Mouse (Mus musculus) adrenal gland, adult 18-20 months (tissue): ENCODE results near the gene 9430097D07Rik. TPM values are rescaled to one million over a fixed set of nuclear protein-coding genes. Genes with fewer than 3 reads are reported as not detected.

Experiments used
- DNase-seq, 2 experiments: peaks; one replicate each; pipeline ENCODE4 v3.0.0; 2021 to 2022; ENCODE audit warnings: low spot score in 2 of 2
- total RNA-seq, 2 experiments: library from RNA; stranded (reverse); gene quantifications; 1 replicate in 1 of 2; 2 replicates in 1 of 2; pipeline ENCODE4 v1.2.3; 2021

Gene 9430097D07Rik
- total RNA-seq, 2 experiments from 2014 or later, result not detected

DNA sequence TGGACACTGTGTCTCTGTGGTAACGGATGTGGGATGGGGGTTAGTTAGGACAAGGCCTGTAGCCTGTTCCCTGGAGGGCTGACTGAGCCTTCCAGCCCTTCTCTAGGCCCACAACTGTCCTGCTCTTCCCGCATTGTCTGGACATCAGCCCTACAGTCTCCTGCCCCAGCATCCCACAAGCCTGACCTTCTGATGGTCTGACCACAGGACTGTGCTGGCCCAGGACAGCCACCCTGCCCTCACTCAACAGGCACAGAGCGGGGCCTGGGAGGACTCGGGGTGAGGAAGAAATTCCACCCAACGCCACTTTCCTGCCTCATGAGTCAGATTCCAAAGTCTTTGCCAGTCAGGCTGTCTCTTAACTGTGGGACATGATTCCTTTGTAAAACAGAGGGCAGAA lies 22.2 kb upstream of the 9430097D07Rik start:
- DNase-seq, result no peak

- DNase-seq, result no peak
These were observed 21.8 kb upstream of the 9430097D07Rik start for GRCm38 (mm10) chr2:32597248-32597647.

GRCm38 (mm10) chr2:32596725-32597124 lies 21.2 kb upstream of the 9430097D07Rik start:
- DNase-seq, result no peak

- DNase-seq, result no peak
These were observed 15.8 kb upstream of the 9430097D07Rik start for GRCm38 (mm10) chr2:32591249-32591648.

- DNase-seq, result no peak
These were observed 14.7 kb upstream of the 9430097D07Rik start for GRCm38 (mm10) chr2:32590224-32590623.

DNA sequence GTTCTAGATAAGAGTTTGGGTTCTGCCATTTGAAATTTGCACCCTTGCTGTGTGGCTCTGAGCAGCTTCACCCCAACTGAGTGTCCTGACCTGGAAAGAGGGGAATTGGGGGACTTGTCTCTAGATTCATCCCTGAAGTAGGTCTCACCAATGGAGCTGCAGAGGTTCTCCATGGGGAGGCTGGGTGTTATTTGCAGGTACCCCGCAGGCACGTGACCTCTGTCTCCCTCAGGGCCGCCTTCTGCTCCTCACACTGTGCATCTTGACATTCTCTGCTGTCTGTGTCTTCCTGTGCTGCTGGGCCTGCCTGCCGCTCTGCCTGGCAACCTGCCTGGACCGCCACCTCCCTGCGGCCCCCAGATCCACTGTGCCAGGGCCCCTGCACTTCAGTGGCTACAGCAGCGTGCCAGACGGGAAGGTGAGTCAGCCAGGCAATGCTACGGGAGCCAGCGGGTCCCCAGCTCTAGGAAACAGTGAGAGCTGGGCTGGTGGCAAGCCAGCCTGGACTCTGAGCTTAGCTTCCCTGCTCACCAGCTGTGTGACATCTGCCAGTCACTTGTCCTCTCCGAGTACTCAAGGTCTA lies 13.8 kb upstream of the 9430097D07Rik start:
- no peak for DNase-seq

GRCm38 (mm10) chr2:32587731-32588321 lies 12.3 kb upstream of the 9430097D07Rik start:
- DNase-seq, result no peak

DNA sequence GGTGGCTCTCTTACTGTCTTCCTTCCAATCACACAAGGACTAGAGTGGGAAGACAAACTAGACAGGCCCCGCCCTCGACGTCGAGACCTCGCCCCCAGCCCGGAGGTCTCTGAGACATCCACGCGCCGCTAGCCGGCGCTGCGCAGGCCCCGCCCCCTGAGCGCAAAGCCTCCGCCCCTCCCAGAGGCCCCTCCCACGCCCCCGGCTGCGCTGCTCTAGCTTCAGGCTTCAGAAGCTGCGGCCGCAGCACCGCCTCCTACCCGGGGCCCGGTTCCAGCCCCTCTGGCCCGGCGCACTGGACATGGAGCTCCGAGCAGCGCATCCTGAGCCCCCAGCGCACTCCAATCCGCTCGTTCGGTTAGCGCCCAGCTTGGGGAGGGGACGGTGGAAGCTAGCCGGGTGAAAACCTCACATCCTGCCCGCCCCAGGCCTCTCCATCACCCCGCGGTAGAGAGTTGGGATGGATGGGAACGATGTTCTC lies 11.4 kb upstream of the 9430097D07Rik start, which contains the start of gene St6galnac4:
Gene St6galnac4, plus strand, starts transcription at position 225 of the 481 bp plus-strand sequence.
- DNase-seq, result peak; percentile 84 to 88

DNA sequence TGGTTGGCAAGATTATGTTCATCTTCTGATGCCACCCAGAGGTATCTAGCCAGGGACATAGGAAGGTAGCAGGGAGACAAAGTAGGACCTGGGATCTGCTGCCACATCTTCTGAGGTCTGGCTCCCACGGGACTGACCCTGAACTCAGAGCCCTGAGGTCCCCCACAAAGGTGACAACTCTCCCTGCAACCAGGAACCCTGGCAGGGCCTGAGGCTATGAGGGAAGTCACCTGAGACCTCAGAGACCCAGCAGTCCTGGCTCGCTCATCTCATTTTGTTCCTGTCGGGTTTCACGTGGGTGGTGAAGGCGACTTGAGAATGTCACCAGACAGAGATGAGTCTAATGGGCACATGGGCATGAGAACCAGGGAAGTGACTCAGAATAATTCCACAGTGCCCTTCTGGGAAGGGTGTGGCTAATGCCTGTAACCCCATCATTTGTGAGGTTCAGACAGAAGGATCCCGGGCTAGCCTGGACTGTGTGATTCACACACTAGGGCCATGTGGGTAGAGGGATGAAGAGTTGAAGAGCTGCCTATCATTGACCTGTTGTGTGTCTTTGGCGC lies 9.7 kb upstream of the 9430097D07Rik start:
- no peak for DNase-seq

DNA sequence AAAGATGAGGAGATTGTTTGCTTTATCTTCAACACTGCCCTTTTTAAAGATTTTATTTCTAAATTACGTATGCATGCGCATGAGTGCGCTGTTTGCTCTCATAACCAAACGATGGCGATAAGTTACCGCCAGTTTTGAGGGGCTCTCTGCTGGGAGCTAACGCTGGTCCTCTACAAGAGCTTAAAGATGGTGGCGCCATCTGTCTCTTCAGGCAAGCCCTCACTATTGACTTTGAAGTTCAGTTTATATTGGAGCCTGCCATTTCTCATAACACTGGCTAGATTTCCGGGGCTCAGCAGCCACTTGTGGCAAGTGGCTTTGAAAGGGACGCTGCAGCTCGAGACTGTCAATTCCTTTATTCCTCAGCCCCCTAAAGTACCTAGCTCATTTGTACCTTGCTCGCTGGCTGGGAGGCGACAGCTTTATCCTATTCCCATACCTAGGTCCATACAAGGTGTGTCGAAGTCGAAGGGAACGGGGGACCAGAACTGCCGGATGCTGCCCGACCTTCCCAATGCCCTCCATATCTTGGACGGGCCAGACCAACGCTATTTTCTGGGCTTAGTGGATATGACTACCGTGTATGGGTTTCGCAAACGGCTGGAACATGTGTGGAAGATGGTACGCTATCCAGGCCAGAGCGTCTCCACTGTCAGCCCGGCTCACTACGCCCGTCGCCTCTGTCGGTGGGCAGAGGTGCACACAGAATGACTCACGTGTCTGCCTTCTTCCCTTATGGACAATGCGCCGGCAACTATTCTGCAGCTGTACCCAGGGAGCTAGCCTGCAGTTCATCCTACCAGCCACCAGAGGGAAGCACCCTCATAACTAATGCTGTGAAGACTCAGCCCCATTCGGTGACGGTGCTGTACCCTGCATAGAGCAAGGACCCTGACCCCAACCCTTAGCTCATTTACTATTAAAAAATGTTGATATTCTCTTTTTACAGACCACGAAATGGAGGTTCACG lies 7.6 kb upstream of the 9430097D07Rik start:
- peak; percentile 72 to 73 for DNase-seq

GRCm38 (mm10) chr2:32581450-32582095 lies 6.1 kb upstream of the 9430097D07Rik start:
- no peak for DNase-seq

GRCm38 (mm10) chr2:32578146-32579046 lies 2.9 kb upstream of the 9430097D07Rik start:
- no peak for DNase-seq

DNA sequence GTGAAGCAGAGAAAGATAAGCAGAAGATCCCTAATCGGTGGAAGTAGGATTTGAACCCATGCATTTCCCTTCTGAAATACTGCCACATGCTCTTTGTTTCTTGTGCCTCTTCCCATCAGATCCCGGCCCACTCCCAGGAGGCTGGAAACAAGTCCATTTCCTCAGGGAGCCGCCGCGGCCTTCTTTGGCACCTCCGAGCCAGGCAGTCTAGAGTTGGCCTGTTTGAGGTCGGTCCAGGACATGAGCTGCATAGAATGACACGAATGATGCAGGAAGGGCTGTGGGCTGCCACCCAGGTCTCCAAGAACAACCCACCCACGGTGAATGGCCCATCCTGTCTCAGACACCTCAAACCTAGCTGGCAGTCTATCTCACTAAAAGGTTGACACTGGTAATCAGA lies 1.0 kb upstream of the 9430097D07Rik start:
- no peak for DNase-seq

- no peak for DNase-seq
These were observed 441 bp downstream of the 9430097D07Rik start for GRCm38 (mm10) chr2:32574901-32575585.

GRCm38 (mm10) chr2:32574497-32574896 lies 987 bp downstream of the 9430097D07Rik start, which contains the start of gene Pip5kl1:
Gene Pip5kl1 (plus strand): TSS chr2:32574797.
- DNase-seq, result no peak

GRCm38 (mm10) chr2:32572196-32572595 lies 3.3 kb downstream of the 9430097D07Rik start:
- no peak for DNase-seq

DNA sequence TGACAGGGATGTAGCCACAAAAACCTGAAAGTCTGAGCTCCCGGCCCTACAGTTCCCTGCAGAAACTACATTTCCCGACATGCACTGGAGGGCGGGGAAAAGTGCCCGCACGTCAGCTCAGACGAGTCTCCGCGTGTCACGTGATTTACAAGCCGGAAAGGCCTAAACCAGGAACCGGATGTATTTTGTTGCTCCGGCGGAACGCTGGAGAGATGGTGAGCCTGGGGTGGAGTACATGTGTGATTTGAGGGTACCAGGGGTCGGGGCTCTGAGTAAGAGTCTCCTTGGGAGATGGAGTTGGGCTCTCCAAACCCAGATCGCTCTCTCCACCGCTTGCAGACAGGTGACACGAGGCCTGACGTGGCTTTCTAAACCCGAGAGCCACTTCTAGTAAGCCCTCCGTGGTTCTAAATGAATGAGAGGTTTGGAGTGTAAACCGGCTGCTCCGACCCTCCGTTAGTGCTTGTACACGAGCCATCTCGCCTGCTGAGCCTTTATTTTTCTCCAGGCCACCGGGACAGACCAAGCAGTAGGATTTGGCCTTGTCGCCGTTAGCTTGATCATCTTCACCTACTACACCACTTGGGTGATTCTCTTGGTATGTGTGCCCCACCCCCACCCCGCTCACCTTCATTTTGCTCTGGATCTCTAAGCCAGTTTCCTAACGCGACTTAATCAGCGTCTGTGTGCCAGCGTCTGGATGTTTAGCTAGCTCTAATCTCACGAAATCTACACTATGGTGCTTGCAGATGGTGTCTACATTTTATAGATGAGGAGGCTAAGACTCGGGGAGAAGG lies 4.6 kb downstream of the 9430097D07Rik start, which contains the start of gene Dpm2:
Gene Dpm2, plus strand, starts transcription at position 161 of the 797 bp plus-strand sequence.
- DNase-seq, result peak; percentile 78 to 81

- no peak for DNase-seq
These were observed 6.5 kb downstream of the 9430097D07Rik start for GRCm38 (mm10) chr2:32568941-32569340.
